Mouse (Mus musculus) limb, embryonic 12.5 days (tissue): ENCODE results near the gene Ap2a2. TPM values are rescaled to one million over a fixed set of nuclear protein-coding genes. Genes with fewer than 3 reads are reported as not detected.

ENCODE experiments used
- ATAC-seq: fragments of 200-750 bp; cut with Nextera tagmentation; 2 replicates; pipeline ENCODE4 v1.8.0; 2017; ENCODE audit warnings: low read depth, moderate TSS enrichment; ENCODE audit not compliant: insufficient number of reproducible peaks, insufficient read depth, low FRiP score, low TSS enrichment
- H3K27ac ChIP-seq: fragments of 300-500 bp; sonication (generic); 2 replicates; pipeline ENCODE4 v1.5.1; 2016; ENCODE audit warnings: mild to moderate bottlenecking, moderate library complexity
- H3K27me3 ChIP-seq: fragments of 300-500 bp; sonication (generic); 2 replicates; pipeline ENCODE4 v1.6.1; 2016; ENCODE audit warnings: mild to moderate bottlenecking, moderate library complexity
- H3K36me3 ChIP-seq: fragments of 300-500 bp; sonication (generic); 2 replicates; pipeline ENCODE4 v1.6.1; 2016; ENCODE audit warnings: mild to moderate bottlenecking, moderate library complexity
- H3K4me1 ChIP-seq: fragments of 300-500 bp; sonication (generic); replicated peaks from 2 replicates; pipeline ENCODE4 v1.6.1; 2016
- H3K4me2 ChIP-seq: fragments of 300-500 bp; sonication (generic); 2 replicates; pipeline ENCODE4 v1.6.1; 2016; ENCODE audit warnings: mild to moderate bottlenecking, moderate library complexity
- H3K4me3 ChIP-seq: fragments of 300-500 bp; sonication (generic); replicated peaks from 2 replicates; pipeline ENCODE4 v1.5.1; 2016; ENCODE audit warnings: mild to moderate bottlenecking
- H3K9ac ChIP-seq: fragments of 300-500 bp; sonication (generic); replicated peaks from 2 replicates; pipeline ENCODE4 v1.6.1; 2016; ENCODE audit warnings: mild to moderate bottlenecking, moderate library complexity
- H3K9me3 ChIP-seq: fragments of 300-500 bp; sonication (generic); 2 replicates; pipeline ENCODE4 v1.6.1; 2016; ENCODE audit warnings: mild to moderate bottlenecking, moderate library complexity
- WGBS: fragments of 180-500 bp; shearing (Covaris S2); methylation state at CpG from one replicate; pipeline ENCODE4 v1.1.7; 2016; 5-methylcytosine and 5-hydroxymethylcytosine counted together
- polyA plus RNA-seq: library from polyadenylated mRNA; unstranded; fragments of >200 nt; fragmentation: Nextera tagmentation; extraction: Ambion mirVana; gene quantifications from 2 replicates; pipeline ENCODE4 v1.2.1, GENCODE M21; 2016

The Ap2a2 gene
- polyA plus RNA-seq, 1 experiment from 2014 or later = 93.3 TPM

DNA sequence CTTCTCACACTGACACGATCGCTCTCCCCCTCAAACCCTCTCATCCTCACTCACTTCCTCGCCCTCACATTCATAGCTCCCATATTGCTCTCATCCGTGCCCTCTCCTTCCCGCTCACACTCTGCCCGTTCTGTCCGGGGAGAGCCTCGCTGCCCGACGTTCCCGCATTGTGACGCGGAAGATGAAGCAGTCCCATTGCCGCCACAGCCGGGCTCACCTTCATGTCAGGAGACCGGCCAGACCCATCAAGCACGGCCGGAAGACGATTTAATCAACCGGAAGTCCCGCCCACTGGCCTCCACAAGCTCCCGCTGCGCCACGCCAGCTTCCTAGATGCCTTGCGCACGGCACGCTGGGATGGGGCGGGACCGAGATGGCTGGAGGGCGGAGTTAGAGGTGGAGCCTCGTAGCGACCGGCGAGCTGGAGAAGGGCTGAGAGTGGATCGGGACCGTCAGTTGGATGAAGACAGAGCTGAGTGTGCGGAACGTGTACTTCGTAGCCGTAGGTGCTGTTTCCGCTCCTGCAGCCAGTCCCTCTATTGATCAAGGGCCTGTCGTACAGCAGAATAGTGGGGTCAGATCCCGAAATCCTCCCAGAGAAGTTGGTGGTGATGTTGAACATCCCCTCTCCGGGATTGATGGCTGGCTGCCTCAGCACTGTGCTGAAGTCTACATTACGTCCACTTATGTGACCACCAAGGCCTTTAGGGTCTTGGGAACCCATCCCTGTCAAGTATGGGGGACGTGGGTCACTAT, 22.2 kb upstream of the Ap2a2 start, which contains the start of gene Chid1:
Gene Chid1, minus strand, starts transcription at position 302 of the 756 bp plus-strand sequence.
- peak; percentile 92 for ATAC-seq

DNA sequence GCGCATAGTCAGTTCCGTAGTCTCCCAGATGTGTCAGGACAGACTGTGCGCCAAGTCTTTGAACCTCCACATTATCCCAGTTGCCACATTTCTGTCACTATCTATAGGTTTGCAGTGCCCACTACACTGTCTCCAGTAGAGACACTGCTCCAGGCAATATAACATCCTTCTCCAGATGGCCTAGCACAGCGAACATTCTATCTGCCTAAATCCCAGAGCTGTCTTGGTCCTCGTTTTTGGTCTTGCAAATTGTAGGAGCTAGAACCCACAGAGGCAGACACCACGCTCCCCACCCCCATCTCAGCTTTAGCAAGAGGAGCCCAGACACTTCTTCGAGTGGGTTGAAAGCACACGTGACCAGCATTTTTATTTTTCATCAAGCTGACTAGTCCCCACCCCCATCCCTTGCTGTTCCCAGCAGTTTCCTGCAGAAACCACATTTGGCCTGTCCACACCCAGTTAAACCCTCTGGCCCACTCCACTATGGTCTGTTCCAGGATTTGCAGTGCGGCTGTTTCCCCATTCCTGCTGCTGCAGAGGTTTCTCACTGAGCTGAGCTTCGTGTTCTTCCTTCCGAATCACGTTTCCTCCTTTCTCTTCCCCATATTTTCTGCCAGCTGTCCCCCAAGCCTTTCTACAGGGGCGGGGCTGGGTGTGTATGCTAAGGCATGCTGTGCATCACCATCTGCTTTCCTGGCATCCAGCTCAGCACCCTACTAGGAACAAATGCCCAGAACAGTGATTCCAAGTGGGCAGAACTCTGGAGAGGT, 21.5 kb upstream of the Ap2a2 start:
- 62% methylated on average over 13 of the region's 13 CpGs for WGBS
- H3K9me3 ChIP-seq = no peaks in the 10 kb centered on the region
- peak overlapping the region; percentile 56; the same call in 1 of the 2 replicates for H3K27ac ChIP-seq
- no peaks in the 10 kb centered on the region for H3K36me3 ChIP-seq
- H3K9ac ChIP-seq = peak overlapping the region; percentile 78; the same call in 1 of the 2 replicates
- peaks cover 20% of the 10 kb centered on the region for H3K4me1 ChIP-seq
- H3K4me3 ChIP-seq = peak overlapping the region; percentile 74
- peak overlapping the region; percentile 86 for H3K4me2 ChIP-seq
- no peaks in the 10 kb centered on the region for H3K27me3 ChIP-seq
- 0 out of 2 replicates have a peak, but pooled peaks have one; percentile 33 for ATAC-seq

More for the DNA sequence above, 22.2 kb upstream of the Ap2a2 start, which contains the start of gene Chid1:
- Histone ChIP-seq H3K4me1 (peaks cover 20% of the 10 kb centered on the region), H3K9me3 (no peaks in the 10 kb centered on the region), H3K36me3 (no peaks in the 10 kb centered on the region), H3K4me2 (peak within 1 kb of the TSS; percentile 86), H3K27ac (peak within 1 kb of the TSS; percentile 82), H3K4me3 (peak within 1 kb of the TSS; percentile 74), H3K9ac (peak within 1 kb of the TSS; percentile 78), H3K27me3 (no peaks in the 10 kb centered on the region)
- 2% methylated on average over 46 of the region's 46 CpGs for WGBS

DNA sequence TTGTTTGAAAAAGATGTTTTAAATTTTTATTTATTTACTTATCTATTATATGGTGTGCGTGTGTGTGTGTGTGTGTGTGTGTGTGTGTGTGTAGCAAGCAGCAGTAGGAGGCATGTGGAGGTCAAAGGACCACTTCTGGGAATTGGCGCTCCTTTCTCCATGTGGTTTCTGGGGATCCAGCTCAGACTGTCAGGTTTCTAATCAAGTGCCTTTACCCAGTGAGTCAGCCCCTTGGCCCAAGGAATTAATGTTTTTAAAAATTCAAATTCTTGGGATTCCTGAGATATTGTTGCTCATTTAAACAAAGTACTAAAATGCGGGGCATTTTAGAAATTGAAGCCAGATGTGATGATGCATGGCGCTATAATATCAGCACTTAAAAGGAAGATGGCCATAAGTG, 20.3 kb upstream of the Ap2a2 start:
- peaks cover 20% of the 10 kb centered on the region for H3K4me1 ChIP-seq
- H3K4me2 ChIP-seq = no peak overlapping the region
- no peak overlapping the region for H3K9ac ChIP-seq
- no peak overlapping the region for H3K27ac ChIP-seq
- no peaks in the 10 kb centered on the region for H3K36me3 ChIP-seq
- no peaks in the 10 kb centered on the region for H3K9me3 ChIP-seq
- no peak overlapping the region for H3K4me3 ChIP-seq
- WGBS = 76% methylated on average over 4 of the region's 4 CpGs
- no peak for ATAC-seq
- no peaks in the 10 kb centered on the region for H3K27me3 ChIP-seq

DNA sequence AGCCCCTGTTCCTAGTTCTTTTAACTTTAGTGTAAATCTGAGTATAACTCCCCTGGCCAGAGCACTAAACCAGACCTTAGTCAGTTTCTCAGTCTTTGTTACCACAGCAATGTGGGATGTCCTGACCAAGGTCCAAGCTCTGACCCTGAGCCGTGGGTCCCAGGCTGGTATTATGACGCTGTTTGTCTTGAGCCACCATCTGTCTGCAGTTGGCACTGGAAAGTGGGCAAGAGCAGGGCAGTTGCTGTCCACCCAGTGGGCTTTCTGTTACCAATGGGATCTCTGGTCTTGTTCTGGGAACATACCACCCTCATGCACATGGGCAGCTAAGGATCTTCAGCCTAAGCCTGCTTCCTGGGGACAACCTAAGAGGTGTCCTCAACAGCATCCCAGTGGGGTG, 19.4 kb upstream of the Ap2a2 start:
- Histone ChIP-seq H3K9me3 (no peaks in the 10 kb centered on the region), H3K4me3 (no peak overlapping the region), H3K4me1 (peaks cover 20% of the 10 kb centered on the region), H3K36me3 (no peaks in the 10 kb centered on the region), H3K4me2 (no peak overlapping the region), H3K27me3 (no peaks in the 10 kb centered on the region), H3K27ac (no peak overlapping the region), H3K9ac (no peak overlapping the region)
- no peak for ATAC-seq
- WGBS = 82% methylated on average over 2 of the region's 2 CpGs

- Histone ChIP-seq H3K4me3 (no peak overlapping the region), H3K9me3 (no peaks in the 10 kb centered on the region), H3K36me3 (no peaks in the 10 kb centered on the region), H3K4me2 (no peak overlapping the region), H3K27me3 (no peaks in the 10 kb centered on the region), H3K4me1 (peaks cover 10% of the 10 kb centered on the region), H3K27ac (no peak overlapping the region), H3K9ac (no peak overlapping the region)
- WGBS = 83% methylated on average over 4 of the region's 4 CpGs
- ATAC-seq = no peak
These were observed 17.3 kb upstream of the Ap2a2 start for GRCm38 (mm10) chr7:141544654-141545053.

DNA sequence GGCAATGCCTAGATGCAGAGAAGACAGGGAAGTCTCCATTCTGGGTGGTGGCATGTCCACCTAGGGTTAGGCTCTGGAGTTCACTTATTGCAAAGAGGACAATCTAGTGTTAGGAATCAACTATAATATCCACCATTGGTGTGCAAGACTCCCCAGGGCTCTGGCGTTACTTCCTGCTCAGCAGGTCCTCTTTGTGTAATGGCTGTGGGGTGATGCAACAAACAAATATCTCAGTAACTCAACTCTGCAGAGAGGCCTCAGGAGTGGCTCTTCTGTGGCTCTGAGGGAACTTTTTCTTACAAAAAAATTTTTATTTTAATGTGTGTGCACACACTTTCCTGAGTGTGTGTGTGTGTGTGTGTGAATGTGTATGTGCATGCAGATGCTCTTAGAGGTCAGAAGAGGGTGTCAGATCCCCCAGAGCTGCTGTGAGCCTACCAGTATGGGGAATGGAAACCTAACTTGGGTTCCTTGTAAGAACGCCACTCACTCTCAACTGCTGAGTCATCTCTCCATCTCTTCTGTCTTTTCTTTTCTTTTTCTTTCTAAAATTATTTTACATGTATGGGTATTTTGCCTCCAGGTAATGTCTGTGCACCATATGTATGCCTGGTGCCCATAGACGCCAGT, 12.4 kb upstream of the Ap2a2 start:
- no peak for ATAC-seq
- 89% methylated on average over 3 of the region's 3 CpGs for WGBS
- Histone ChIP-seq H3K9ac (no peak overlapping the region), H3K4me1 (no peaks in the 10 kb centered on the region), H3K27me3 (no peaks in the 10 kb centered on the region), H3K4me3 (no peak overlapping the region), H3K36me3 (no peaks in the 10 kb centered on the region), H3K27ac (no peak overlapping the region), H3K4me2 (no peak overlapping the region), H3K9me3 (no peaks in the 10 kb centered on the region)

DNA sequence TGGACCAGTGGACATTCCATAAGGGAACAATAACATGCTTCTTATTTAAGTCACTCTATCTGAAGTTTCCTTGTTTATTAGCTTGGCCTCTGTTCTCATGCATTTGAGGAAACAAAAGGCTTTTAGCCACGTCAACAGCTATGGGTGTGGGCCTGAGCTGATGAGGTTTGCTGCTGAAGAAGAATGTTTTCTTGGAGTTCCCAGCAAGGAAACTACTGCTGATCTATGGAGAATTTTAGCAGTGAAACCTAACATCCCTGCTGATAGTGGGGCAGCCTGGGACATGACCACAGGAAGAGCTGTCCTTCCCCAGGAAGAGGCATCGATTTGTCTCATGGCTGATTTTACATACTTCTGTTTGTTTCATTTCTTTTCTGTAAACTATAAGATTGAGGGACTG, 11.5 kb upstream of the Ap2a2 start:
- H3K27me3 ChIP-seq = no peaks in the 10 kb centered on the region
- H3K4me2 ChIP-seq = no peak overlapping the region
- 76% methylated on average over 2 of the region's 2 CpGs for WGBS
- H3K4me1 ChIP-seq = no peaks in the 10 kb centered on the region
- no peak overlapping the region for H3K4me3 ChIP-seq
- ATAC-seq = no peak
- H3K9me3 ChIP-seq = no peaks in the 10 kb centered on the region
- H3K27ac ChIP-seq = no peak overlapping the region
- no peak overlapping the region for H3K9ac ChIP-seq
- H3K36me3 ChIP-seq = no peaks in the 10 kb centered on the region

DNA sequence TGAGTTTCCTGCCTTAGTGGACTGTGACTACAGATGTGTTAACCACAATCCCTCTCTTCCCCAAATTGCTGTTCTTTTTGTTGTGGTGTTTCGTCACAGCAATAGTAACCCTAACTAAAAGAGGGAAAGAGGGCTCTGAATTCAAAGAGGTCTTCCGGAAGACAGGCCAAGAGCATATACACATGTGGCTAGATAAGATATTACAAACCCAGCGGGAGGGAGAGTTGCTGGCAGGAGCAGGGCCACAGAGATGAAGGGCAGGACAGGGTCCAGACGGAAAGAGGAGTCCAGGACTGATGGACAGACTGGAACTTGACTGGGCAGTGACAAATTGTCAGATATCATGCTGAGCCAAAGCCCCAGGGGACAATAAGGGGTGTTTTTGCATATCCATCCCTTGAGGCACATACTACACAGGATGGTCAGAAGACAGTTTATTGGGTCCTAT, 3.6 kb upstream of the Ap2a2 start:
- Histone ChIP-seq H3K36me3 (no peaks in the 10 kb centered on the region), H3K4me2 (no peak overlapping the region), H3K9ac (no peak overlapping the region), H3K27ac (no peak overlapping the region), H3K9me3 (no peaks in the 10 kb centered on the region), H3K27me3 (no peaks in the 10 kb centered on the region), H3K4me1 (peaks cover 9% of the 10 kb centered on the region), H3K4me3 (no peak overlapping the region)
- no peak for ATAC-seq
- WGBS = 72% methylated on average over 4 of the region's 4 CpGs

GRCm38 (mm10) chr7:141558946-141559345, 3.0 kb upstream of the Ap2a2 start:
- Histone ChIP-seq H3K27ac (no peak overlapping the region), H3K9me3 (no peaks in the 10 kb centered on the region), H3K9ac (no peak overlapping the region), H3K4me2 (no peak overlapping the region), H3K4me3 (no peak overlapping the region), H3K27me3 (no peaks in the 10 kb centered on the region), H3K36me3 (no peaks in the 10 kb centered on the region), H3K4me1 (peaks cover 15% of the 10 kb centered on the region)
- ATAC-seq = no peak

GRCm38 (mm10) chr7:141559726-141560325, 2.1 kb upstream of the Ap2a2 start:
- ATAC-seq = no peak
- Histone ChIP-seq H3K9ac (no peak overlapping the region), H3K27me3 (no peaks in the 10 kb centered on the region), H3K27ac (no peak overlapping the region), H3K9me3 (no peaks in the 10 kb centered on the region), H3K4me3 (no peak overlapping the region), H3K36me3 (peaks cover 2% of the 10 kb centered on the region; the same call in 1 of the 2 replicates), H3K4me1 (peaks cover 24% of the 10 kb centered on the region), H3K4me2 (no peak overlapping the region)
- 66% methylated on average over 2 of the region's 2 CpGs for whole genome bisulfite sequencing

DNA sequence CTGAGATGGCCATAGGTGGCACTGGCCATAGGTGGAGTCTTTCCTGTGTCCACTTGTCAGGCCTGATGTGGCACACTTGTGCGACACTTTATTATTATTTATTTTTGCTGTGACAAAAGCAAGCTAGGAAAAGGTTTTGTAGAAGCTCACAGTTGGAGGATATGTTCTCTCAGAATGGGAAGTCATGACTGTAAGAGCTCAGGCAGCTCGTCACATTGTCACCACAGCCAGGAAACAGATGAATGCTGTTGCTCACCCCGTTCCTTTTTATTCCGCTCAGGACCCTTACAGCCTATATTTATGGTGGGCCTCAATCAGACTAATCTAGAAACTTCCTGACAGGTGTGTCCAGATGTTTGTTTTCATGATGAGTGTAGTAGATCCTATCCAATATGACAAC, 1.5 kb upstream of the Ap2a2 start:
- Histone ChIP-seq H3K9ac (no peak overlapping the region), H3K4me1 (peaks cover 26% of the 10 kb centered on the region), H3K4me3 (no peak overlapping the region), H3K4me2 (no peak overlapping the region), H3K27ac (no peak overlapping the region), H3K36me3 (peaks cover 8% of the 10 kb centered on the region; the same call in 1 of the 2 replicates), H3K9me3 (no peaks in the 10 kb centered on the region), H3K27me3 (no peaks in the 10 kb centered on the region)
- no peak for ATAC-seq
- WGBS = 81% methylated on average over 4 of the region's 4 CpGs
